Mouse (Mus musculus) kidney, postnatal 0 days (tissue): ENCODE data around the gene Ctbp1. TPM values are rescaled to one million over a fixed set of nuclear protein-coding genes. Genes with fewer than 3 reads are reported as not detected.
A peak's percentile ranks its signal among the peaks of the same experiment; 100 is the strongest.

Source experiments
- ATAC-seq: fragments of 200-750 bp; cut with Nextera tagmentation; replicated peaks from 2 replicates; pipeline ENCODE4 v1.8.0; 2017; ENCODE audit warnings: low read depth, moderate number of reproducible peaks, moderate TSS enrichment, moderate library complexity; ENCODE audit not compliant: low FRiP score
- DNase-seq: peaks from one replicate; pipeline ENCODE4 v3.0.0-alpha.2; 2016; ENCODE audit warnings: low spot score
- H3K27ac ChIP-seq: fragments of 300-500 bp; sonication (generic); 2 replicates; pipeline ENCODE4 v1.5.1; 2014; ENCODE audit warnings: mild to moderate bottlenecking
- H3K27me3 ChIP-seq: fragments of 300-500 bp; sonication (generic); 2 replicates; pipeline ENCODE4 v1.6.1; 2014; ENCODE audit warnings: low read length, mixed read lengths; ENCODE audit not compliant: insufficient read depth
- H3K36me3 ChIP-seq: fragments of 300-500 bp; sonication (generic); 2 replicates; pipeline ENCODE4 v1.6.1; 2014; ENCODE audit warnings: low read length, mixed read lengths; ENCODE audit not compliant: insufficient read depth
- H3K4me1 ChIP-seq: fragments of 300-500 bp; sonication (generic); replicated peaks from 2 replicates; pipeline ENCODE4 v1.6.1; 2014; ENCODE audit warnings: antibody characterized with exemption, low read length, mixed read lengths; ENCODE audit not compliant: insufficient read depth
- H3K4me2 ChIP-seq: fragments of 300-500 bp; sonication (generic); 2 replicates; pipeline ENCODE4 v1.6.1; 2014; ENCODE audit warnings: mild to moderate bottlenecking, low read length, moderate library complexity, mixed read lengths
- H3K4me3 ChIP-seq: fragments of 300-500 bp; sonication (generic); replicated peaks from 2 replicates; pipeline ENCODE4 v1.5.1; 2014; ENCODE audit warnings: low read depth, low read length
- H3K9ac ChIP-seq: fragments of 300-500 bp; sonication (generic); 2 replicates; pipeline ENCODE4 v1.6.1; 2014; ENCODE audit warnings: low read depth, low read length
- H3K9me3 ChIP-seq: fragments of 300-500 bp; sonication (generic); replicated peaks from 2 replicates; pipeline ENCODE4 v1.6.1; 2016; ENCODE audit warnings: low read length, inconsistent platforms, mixed read lengths
- CTCF ChIP-seq: IDR thresholded peaks from 2 replicates; pipeline ENCODE4 v1.5.1; 2016; ENCODE audit warnings: antibody characterized with exemption, low read depth, mild to moderate bottlenecking, moderate library complexity
- WGBS: fragments of 180-500 bp; shearing (Covaris S2); extraction: QIAGEN DNeasy Blood & Tissue Kit; methylation state at CpG from one replicate; pipeline ENCODE4 v1.1.7; 2014; 5-methylcytosine and 5-hydroxymethylcytosine counted together
- polyA plus RNA-seq: library from polyadenylated mRNA; unstranded; fragments of >200 nt; fragmentation: Nextera tagmentation; extraction: Ambion mirVana; gene quantifications from 2 replicates; pipeline ENCODE4 v1.2.1, GENCODE M21; 2015

The Ctbp1 gene
- polyA plus RNA-seq, 1 experiment from 2014 or later = 252 TPM

DNA sequence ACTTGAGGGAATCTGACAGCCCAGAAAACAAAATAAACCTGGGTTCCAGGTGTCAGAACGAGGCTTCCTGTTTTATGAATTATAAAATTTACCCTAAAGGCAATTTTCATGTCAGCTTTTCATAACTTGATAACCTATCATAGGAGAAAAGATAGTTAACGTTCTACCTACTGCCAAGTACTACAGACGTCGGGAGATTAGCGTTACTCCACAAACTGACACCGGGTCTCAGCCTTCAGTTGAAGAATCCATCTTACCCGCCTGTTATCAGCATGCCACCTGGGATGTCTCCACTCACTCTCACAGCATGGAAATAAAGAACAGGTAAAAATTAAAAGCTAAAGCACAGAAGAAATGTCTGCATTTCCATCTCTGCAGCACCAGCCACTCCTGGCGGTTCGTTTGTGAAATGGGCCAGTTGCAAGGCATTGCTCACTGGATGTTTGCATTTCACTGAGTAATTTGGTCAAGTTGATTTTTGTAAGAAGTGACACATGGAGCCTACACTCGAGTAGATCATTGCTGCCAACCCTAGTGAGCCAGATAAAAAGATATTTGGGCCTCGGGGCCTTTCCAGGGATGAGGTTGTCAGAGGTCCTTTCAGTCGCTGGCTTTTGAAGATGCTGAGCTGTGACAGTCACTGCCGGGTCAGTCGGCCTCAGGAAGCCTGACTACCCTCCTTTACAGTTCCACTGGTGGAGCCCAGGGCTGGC lies 66.1 kb downstream of the Ctbp1 start:
- WGBS = 69% methylated on average over 14 of the region's 14 CpGs
- H3K9me3 ChIP-seq = no peaks in the 10 kb centered on the region
- TF ChIP-seq CTCF = no peak
- no peak overlapping the region for H3K9ac ChIP-seq
- no peak for ATAC-seq
- no peak overlapping the region for H3K4me2 ChIP-seq
- H3K27ac ChIP-seq = no peak overlapping the region
- H3K4me3 ChIP-seq = no peak overlapping the region
- H3K4me1 ChIP-seq = no peaks in the 10 kb centered on the region
- H3K27me3 ChIP-seq = no peaks in the 10 kb centered on the region
- no peak for DNase-seq
- H3K36me3 ChIP-seq = no peaks in the 10 kb centered on the region

- H3K4me3 ChIP-seq = no peak overlapping the region
- no peak for TF ChIP-seq CTCF
- H3K27ac ChIP-seq = no peak overlapping the region
- H3K4me2 ChIP-seq = no peak overlapping the region
- H3K9ac ChIP-seq = no peak overlapping the region
- H3K27me3 ChIP-seq = no peaks in the 10 kb centered on the region
- H3K4me1 ChIP-seq = no peaks in the 10 kb centered on the region
- DNase-seq (no peak), ATAC-seq (no peak)
- H3K36me3 ChIP-seq = no peaks in the 10 kb centered on the region
- H3K9me3 ChIP-seq = no peaks in the 10 kb centered on the region
- 51% methylated on average over 9 of the region's 9 CpGs for WGBS
Measured at GRCm38 (mm10) chr5:33207136-33207535, 67.7 kb downstream of the Ctbp1 start.

DNA sequence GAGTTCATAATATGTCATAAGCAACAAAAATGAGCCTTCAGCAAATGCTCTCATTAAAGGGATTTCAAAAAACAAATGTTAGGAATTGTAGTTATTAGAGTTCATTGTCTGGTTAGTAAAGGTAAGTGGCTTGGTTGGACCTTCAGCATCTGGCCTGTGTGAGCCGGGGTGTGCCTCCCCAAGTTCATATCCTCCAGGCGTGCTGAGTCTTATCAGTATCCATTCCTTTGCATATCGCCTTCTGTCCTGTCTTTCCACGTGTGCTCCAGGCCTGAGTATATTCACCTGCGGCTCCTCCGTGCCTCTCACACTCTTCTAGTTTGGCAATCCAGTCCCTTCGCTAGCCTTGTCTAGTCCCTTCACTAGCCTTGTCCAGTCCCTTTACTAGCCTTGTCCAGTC lies 68.5 kb downstream of the Ctbp1 start:
- Histone ChIP-seq H3K36me3 (no peaks in the 10 kb centered on the region), H3K27me3 (no peaks in the 10 kb centered on the region), H3K4me1 (no peaks in the 10 kb centered on the region), H3K4me2 (no peak overlapping the region), H3K27ac (no peak overlapping the region), H3K9ac (no peak overlapping the region), H3K4me3 (no peak overlapping the region), H3K9me3 (no peaks in the 10 kb centered on the region)
- DNase-seq (no peak), ATAC-seq (no peak)
- TF ChIP-seq CTCF = no peak
- WGBS = 85% methylated on average over 7 of the region's 7 CpGs

- H3K9ac ChIP-seq = no peak overlapping the region
Measured at GRCm38 (mm10) chr5:33204284-33204683, 70.5 kb downstream of the Ctbp1 start.

DNA sequence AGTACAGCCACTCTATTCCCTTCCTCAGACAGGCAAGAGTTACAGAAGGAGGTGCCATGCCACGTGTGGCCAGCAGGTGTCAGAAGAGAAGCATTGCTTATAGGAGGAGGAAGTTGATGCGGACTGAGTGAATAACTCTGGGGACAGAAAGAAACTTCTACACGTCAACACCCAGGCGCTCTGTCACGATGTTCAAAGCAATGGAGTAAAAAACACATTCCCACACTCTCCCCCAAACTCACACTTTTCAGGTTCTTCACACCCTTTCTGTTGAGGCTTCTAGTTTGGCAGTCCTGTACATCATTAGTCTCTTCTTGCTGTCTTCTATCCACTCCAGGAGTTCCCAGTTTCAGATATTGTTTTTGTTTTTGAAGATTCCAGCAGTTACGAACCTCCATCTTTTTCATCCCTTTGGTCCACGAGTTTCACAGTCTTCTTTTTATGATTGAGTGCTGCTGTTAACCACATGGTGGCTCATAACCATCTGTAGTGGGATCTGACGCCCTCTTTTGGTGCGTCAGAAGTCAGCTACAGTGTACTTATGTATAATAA lies 71.0 kb downstream of the Ctbp1 start:
- Histone ChIP-seq H3K4me3 (no peak overlapping the region), H3K36me3 (no peaks in the 10 kb centered on the region), H3K4me2 (peak overlapping the region; percentile 40), H3K27me3 (no peaks in the 10 kb centered on the region), H3K9ac (no peak overlapping the region), H3K9me3 (no peaks in the 10 kb centered on the region), H3K27ac (no peak overlapping the region), H3K4me1 (no peaks in the 10 kb centered on the region)
- WGBS = 6% methylated on average over 9 of the region's 9 CpGs
- peak; percentile 100 for TF ChIP-seq CTCF
- DNase-seq (peak; percentile 96), ATAC-seq (peak; percentile 65; the same call in 1 of the 2 replicates)

More at GRCm38 (mm10) chr5:33204284-33204683, 70.5 kb downstream of the Ctbp1 start:
- Histone ChIP-seq H3K9me3 (no peaks in the 10 kb centered on the region), H3K4me3 (no peak overlapping the region), H3K4me1 (no peaks in the 10 kb centered on the region), H3K36me3 (no peaks in the 10 kb centered on the region), H3K27me3 (no peaks in the 10 kb centered on the region), H3K4me2 (peak overlapping the region; percentile 40; the same call in 1 of the 2 replicates), H3K27ac (no peak overlapping the region)
- 32% methylated on average over 7 of the region's 7 CpGs for WGBS
- TF ChIP-seq CTCF = no peak
- DNase-seq (peak; percentile 53), ATAC-seq (no peak)

DNA sequence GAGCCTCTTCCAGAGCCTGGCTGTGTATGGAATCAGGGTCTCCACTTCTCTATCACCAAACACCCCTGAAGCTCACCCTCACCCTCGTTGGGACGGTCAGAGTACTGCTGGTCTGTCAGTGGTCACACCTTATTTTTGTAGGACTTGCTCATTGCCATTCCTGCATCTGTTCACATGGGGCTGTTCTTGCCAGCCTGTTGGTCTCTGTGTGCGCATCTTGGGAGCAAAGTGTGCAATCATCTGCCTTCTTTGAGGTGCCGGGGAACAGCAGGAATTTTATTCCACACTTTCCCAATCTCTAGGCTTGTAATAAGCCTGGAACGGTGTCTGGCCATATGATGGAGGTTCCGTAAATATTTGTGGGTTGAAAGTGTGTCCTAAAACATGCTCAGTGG lies 71.6 kb downstream of the Ctbp1 start:
- H3K9me3 ChIP-seq = no peaks in the 10 kb centered on the region
- H3K9ac ChIP-seq = no peak overlapping the region
- no peak for TF ChIP-seq CTCF
- DNase-seq = no peak
- H3K27me3 ChIP-seq = no peaks in the 10 kb centered on the region
- H3K36me3 ChIP-seq = no peaks in the 10 kb centered on the region
- no peak overlapping the region for H3K27ac ChIP-seq
- ATAC-seq = no peak
- H3K4me1 ChIP-seq = no peaks in the 10 kb centered on the region
- 78% methylated on average over 6 of the region's 6 CpGs for WGBS
- no peak overlapping the region for H3K4me3 ChIP-seq
- no peak overlapping the region for H3K4me2 ChIP-seq
